Comparison of ENCODE assay signal across 9 mouse cellular contexts in genomic region chr19:12595135-12595529, GRCm38 (mm10). TPM values are rescaled to one million over a fixed set of nuclear protein-coding genes. Genes with fewer than 3 reads are reported as not detected.
DNase-seq lines count a peak whose midpoint lies in the region; ATAC-seq lines count a peak whose summit lies in the region.
"Had no signal": no experiment of that assay in that cellular context is flagged by ENCODE, and none has a peak within 500 bp of the region (broad histone marks: within the 10 kb centered on the region; RNA-seq: fewer than 3 reads in every experiment).

No protein-coding gene starts in this region.

- H3K9ac ChIP-seq in kidney, embryonic 15.5 days: no peak overlapping the region
- no peak overlapping the region for H3K9ac ChIP-seq in forebrain, embryonic 11.5 days (ENCODE audit: low read length)
- H3K9ac ChIP-seq in intestine, embryonic 16.5 days (ENCODE audit: low read depth, low read length): no peak overlapping the region
- no peak overlapping the region for H3K9ac ChIP-seq in neural tube, embryonic 12.5 days

- DNase-seq in kidney, postnatal 10 days: no peak
- no peak for DNase-seq in forebrain, embryonic 11.5 days (ENCODE audit: low spot score)
- DNase-seq in right cerebral cortex, postnatal 25 days: no peak
- no peak for DNase-seq in left cerebral cortex, postnatal 36 days (ENCODE audit: low spot score in 2 of 2)

- peak overlapping the region; percentile 98 for H3K4me2 ChIP-seq in kidney, embryonic 15.5 days
- peak overlapping the region; percentile 97; the same call in 1 of the 2 replicates for H3K4me2 ChIP-seq in forebrain, embryonic 11.5 days (ENCODE audit: low read depth, low read length, severe bottlenecking)
- H3K4me2 ChIP-seq in intestine, embryonic 16.5 days (ENCODE audit: low read depth, low read length): peak overlapping the region; percentile 91; the same call in 1 of the 2 replicates
- H3K4me2 ChIP-seq in neural tube, embryonic 12.5 days (replicated peaks): peak overlapping the region; percentile 93

- peaks cover 8% of the 10 kb centered on the region for H3K4me1 ChIP-seq in kidney, embryonic 15.5 days
- no peaks in the 10 kb centered on the region for H3K4me1 ChIP-seq in forebrain, embryonic 11.5 days (replicated peaks; ENCODE audit: control insufficient read depth, insufficient read depth, low read length)
- peaks cover 10% of the 10 kb centered on the region for H3K4me1 ChIP-seq in intestine, embryonic 16.5 days (ENCODE audit: control insufficient read depth, insufficient read depth, low read length)
- no peaks in the 10 kb centered on the region for H3K4me1 ChIP-seq in neural tube, embryonic 12.5 days

- no peaks in the 10 kb centered on the region for H3K9me3 ChIP-seq in kidney, embryonic 15.5 days (replicated peaks)
- no peaks in the 10 kb centered on the region for H3K9me3 ChIP-seq in forebrain, embryonic 11.5 days (ENCODE audit: control insufficient read depth, low read length)
- no peaks in the 10 kb centered on the region for H3K9me3 ChIP-seq in intestine, embryonic 16.5 days (ENCODE audit: control insufficient read depth, low read length)
- no peaks in the 10 kb centered on the region for H3K9me3 ChIP-seq in neural tube, embryonic 12.5 days
- H3K9me3 ChIP-seq: G1E had no signal

- WGBS in kidney, embryonic 15.5 days: 60% methylated on average over 2 of the region's 2 CpGs
- 62% methylated on average over 2 of the region's 2 CpGs for WGBS in forebrain, embryonic 11.5 days
- WGBS in intestine, embryonic 16.5 days: 50% methylated on average over 2 of the region's 2 CpGs
- 48% methylated on average over 2 of the region's 2 CpGs for WGBS in neural tube, embryonic 12.5 days

- no peak overlapping the region for H3K27ac ChIP-seq in kidney, embryonic 15.5 days
- H3K27ac ChIP-seq in forebrain, embryonic 11.5 days (ENCODE audit: low read depth, low read length): no peak overlapping the region
- H3K27ac ChIP-seq in intestine, embryonic 16.5 days (ENCODE audit: low read length): no peak overlapping the region
- no peak overlapping the region for H3K27ac ChIP-seq in neural tube, embryonic 12.5 days

- intact Hi-C loops in left cerebral cortex, postnatal 36 days (cut with DNase I): loop anchor here (10.0 kb wide), 3 partner anchors 160 to 590 kb away; no protein-coding TSS in a partner anchor

- H3K36me3 ChIP-seq in kidney, embryonic 15.5 days: no peaks in the 10 kb centered on the region
- no peaks in the 10 kb centered on the region for H3K36me3 ChIP-seq in forebrain, embryonic 11.5 days (ENCODE audit: control insufficient read depth, insufficient read depth, low read length)
- H3K36me3 ChIP-seq in intestine, embryonic 16.5 days (ENCODE audit: control insufficient read depth, insufficient read depth, low read length): no peaks in the 10 kb centered on the region
- no peaks in the 10 kb centered on the region for H3K36me3 ChIP-seq in neural tube, embryonic 12.5 days
- H3K36me3 ChIP-seq: G1E had no signal

- ATAC-seq in kidney, embryonic 15.5 days (replicated peaks; ENCODE audit: low FRiP score): no peak; the same call in 1 of the 2 replicates
- no peak for ATAC-seq in forebrain, embryonic 11.5 days (replicated peaks; ENCODE audit: low FRiP score)
- no peak for ATAC-seq in intestine, embryonic 16.5 days
- no peak for ATAC-seq in neural tube, embryonic 12.5 days (ENCODE audit: low FRiP score, low read depth)
- ATAC-seq in frontal cortex, adult (ENCODE audit: low TSS enrichment): no peak

- H3K4me3 ChIP-seq in kidney, embryonic 15.5 days (replicated peaks): peak overlapping the region; percentile 68
- H3K4me3 ChIP-seq in forebrain, embryonic 11.5 days (ENCODE audit: low read depth, low read length): no peak overlapping the region
- peak overlapping the region; percentile 73; the same call in 1 of the 2 replicates for H3K4me3 ChIP-seq in intestine, embryonic 16.5 days (ENCODE audit: low read length)
- no peak overlapping the region for H3K4me3 ChIP-seq in neural tube, embryonic 12.5 days

- H3K27me3 ChIP-seq in kidney, embryonic 15.5 days: peaks cover 9% of the 10 kb centered on the region
- no peaks in the 10 kb centered on the region for H3K27me3 ChIP-seq in forebrain, embryonic 11.5 days (ENCODE audit: control insufficient read depth, insufficient read depth, low read length)
- H3K27me3 ChIP-seq in intestine, embryonic 16.5 days (replicated peaks; ENCODE audit: control insufficient read depth, insufficient read depth, low read length): no peaks in the 10 kb centered on the region
- no peaks in the 10 kb centered on the region for H3K27me3 ChIP-seq in neural tube, embryonic 12.5 days (replicated peaks)

RNA-seq across cellular contexts. Expression of gene Gm4952, which starts 4.6 kb away (rescaled TPM):
- 0.23 and 0.27 TPM in 2 replicates for polyA plus RNA-seq in kidney, embryonic 15.5 days (2015; fragmentation: Nextera tagmentation; extraction: Ambion mirVana)
- polyA plus RNA-seq in forebrain, embryonic 11.5 days (2014; fragmentation: Nextera tagmentation; extraction: Ambion mirVana): not detected in 2 replicates
- polyA plus RNA-seq in intestine, embryonic 16.5 days (2015; fragmentation: Nextera tagmentation; extraction: Ambion mirVana): 0.10 and 0.17 TPM in 2 replicates
- not detected in 2 replicates for polyA plus RNA-seq in neural tube, embryonic 12.5 days (2016; fragmentation: Nextera tagmentation; extraction: Ambion mirVana)
- not detected for total RNA-seq in left cerebral cortex, postnatal 36 days (2021)
- polyA plus RNA-seq: G1E had no signal

RNA-seq across cellular contexts. Expression of gene Glyat, which starts 38.0 kb away (rescaled TPM):
- polyA plus RNA-seq in kidney, embryonic 15.5 days (2015; fragmentation: Nextera tagmentation; extraction: Ambion mirVana): 11.5 and 12.6 TPM in 2 replicates
- polyA plus RNA-seq in forebrain, embryonic 11.5 days (2014; fragmentation: Nextera tagmentation; extraction: Ambion mirVana): not detected in 2 replicates
- 0.62 and 0.64 TPM in 2 replicates for polyA plus RNA-seq in intestine, embryonic 16.5 days (2015; fragmentation: Nextera tagmentation; extraction: Ambion mirVana)
- not detected in 2 replicates for polyA plus RNA-seq in neural tube, embryonic 12.5 days (2016; fragmentation: Nextera tagmentation; extraction: Ambion mirVana)
- not detected for total RNA-seq in left cerebral cortex, postnatal 36 days (2021)
- polyA plus RNA-seq: G1E had no signal

RNA-seq across cellular contexts. Expression of gene Fam111a, which starts 49.6 kb away (rescaled TPM):
- polyA plus RNA-seq in kidney, embryonic 15.5 days (2015; fragmentation: Nextera tagmentation; extraction: Ambion mirVana): 25.3 and 26.3 TPM in 2 replicates
- polyA plus RNA-seq in forebrain, embryonic 11.5 days (2014; fragmentation: Nextera tagmentation; extraction: Ambion mirVana): 25.0 and 28.7 TPM in 2 replicates
- 16.2 and 16.3 TPM in 2 replicates for polyA plus RNA-seq in intestine, embryonic 16.5 days (2015; fragmentation: Nextera tagmentation; extraction: Ambion mirVana)
- polyA plus RNA-seq in neural tube, embryonic 12.5 days (2016; fragmentation: Nextera tagmentation; extraction: Ambion mirVana): 13.3 and 15.7 TPM in 2 replicates
- 1 to 10 TPM; 1.9 to 2.1 TPM for total RNA-seq in left cerebral cortex, postnatal 36 days (2021)

Comparison
In these comparisons a context has a peak if more than half of its experiments do, and no peak if none do; other contexts are left out.
1. H3K4me3 ChIP-seq: peak in kidney, embryonic 15.5 days (single experiment) and intestine, embryonic 16.5 days (single experiment); none in forebrain, embryonic 11.5 days (single experiment) and neural tube, embryonic 12.5 days (single experiment).
2. Peak in every context shown above with its lines, with median percentiles within 50 percentile points of each other: H3K4me2 ChIP-seq.